Mouse (Mus musculus) embryonic facial prominence, embryonic 11.5 days (tissue): ENCODE data around the gene Pcsk5. TPM values are rescaled to one million over a fixed set of nuclear protein-coding genes. Genes with fewer than 3 reads are reported as not detected.

ENCODE experiments used
- ATAC-seq: fragments of 200-750 bp; cut with Nextera tagmentation; replicated peaks from 2 replicates; pipeline ENCODE4 v1.8.0; 2017; ENCODE audit warnings: low read depth; ENCODE audit not compliant: insufficient number of reproducible peaks, low FRiP score, low TSS enrichment
- DNase-seq: peaks from one replicate; pipeline ENCODE4 v3.0.0-alpha.2; 2015; ENCODE audit warnings: low spot score
- H3K27ac ChIP-seq: fragments of 300-500 bp; sonication (generic); replicated peaks from 2 replicates; pipeline ENCODE4 v1.5.1; 2014; ENCODE audit warnings: mild to moderate bottlenecking, low read depth, low read length, control low read depth
- H3K27me3 ChIP-seq: fragments of 300-500 bp; sonication (generic); 2 replicates; pipeline ENCODE4 v1.6.1; 2014; ENCODE audit warnings: mild to moderate bottlenecking, low read length, moderate library complexity, mixed read lengths; ENCODE audit not compliant: control insufficient read depth, insufficient read depth
- H3K36me3 ChIP-seq: fragments of 300-500 bp; sonication (generic); replicated peaks from 2 replicates; pipeline ENCODE4 v1.6.1; 2014; ENCODE audit warnings: low read depth, mild to moderate bottlenecking, low read length, moderate library complexity, mixed read lengths; ENCODE audit not compliant: control insufficient read depth, insufficient read depth
- H3K4me1 ChIP-seq: fragments of 300-500 bp; sonication (generic); 2 replicates; pipeline ENCODE4 v1.6.1; 2014; ENCODE audit warnings: low read length, mixed read lengths; ENCODE audit not compliant: control insufficient read depth, insufficient read depth
- H3K4me2 ChIP-seq: fragments of 300-500 bp; sonication (generic); 2 replicates; pipeline ENCODE4 v1.6.1; 2014; ENCODE audit warnings: low read depth, mild to moderate bottlenecking, control low read depth, low read length, moderate library complexity
- H3K4me3 ChIP-seq: fragments of 300-500 bp; sonication (generic); 2 replicates; pipeline ENCODE4 v1.5.1; 2014; ENCODE audit warnings: low read depth, low read length, control low read depth
- H3K9ac ChIP-seq: fragments of 300-500 bp; sonication (generic); replicated peaks from 2 replicates; pipeline ENCODE4 v1.6.1; 2014; ENCODE audit warnings: mild to moderate bottlenecking, control low read depth, low read length
- H3K9me3 ChIP-seq: fragments of 300-500 bp; sonication (generic); replicated peaks from 2 replicates; pipeline ENCODE4 v1.6.1; 2016; ENCODE audit warnings: mild to moderate bottlenecking, low read length, inconsistent platforms, mixed read lengths; ENCODE audit not compliant: control insufficient read depth
- WGBS: fragments of 180-500 bp; shearing (Covaris S2); extraction: QIAGEN DNeasy Blood & Tissue Kit; methylation state at CpG from one replicate; pipeline ENCODE4 v1.1.7; 2014; 5-methylcytosine and 5-hydroxymethylcytosine counted together
- polyA plus RNA-seq: library from polyadenylated mRNA; unstranded; fragments of >200 nt; fragmentation: Nextera tagmentation; extraction: Ambion mirVana; gene quantifications from 2 replicates; pipeline ENCODE4 v1.2.1, GENCODE M21; 2014

The Pcsk5 gene
- polyA plus RNA-seq, 1 experiment from 2014 or later = 17.0 TPM

DNA sequence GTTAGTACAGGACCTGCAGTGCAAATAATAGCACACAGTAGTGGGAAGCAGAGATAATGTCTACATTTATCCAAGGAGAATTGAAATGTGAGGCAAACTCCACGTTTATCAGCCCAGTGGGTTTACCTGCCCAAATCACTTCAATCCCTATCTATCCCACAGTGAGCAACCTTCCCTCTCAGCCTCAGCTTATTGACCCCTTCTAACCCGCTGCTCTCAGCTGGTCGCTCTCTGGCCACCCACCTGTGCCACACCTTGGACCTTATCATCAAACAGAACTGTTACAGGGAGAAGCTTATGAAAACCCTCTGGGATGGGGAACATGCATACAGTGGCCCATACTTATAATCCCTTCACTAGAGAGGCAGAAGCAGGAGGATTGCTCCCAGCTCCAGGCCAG is 10.7 kb downstream of the Pcsk5 start:
- Histone ChIP-seq H3K4me2 (no peak overlapping the region), H3K27ac (no peak overlapping the region), H3K4me1 (no peaks in the 10 kb centered on the region), H3K27me3 (no peaks in the 10 kb centered on the region), H3K9ac (no peak overlapping the region), H3K9me3 (no peaks in the 10 kb centered on the region), H3K36me3 (no peaks in the 10 kb centered on the region), H3K4me3 (no peak overlapping the region)
- WGBS = 71% methylated on average over 3 of the region's 3 CpGs
- ATAC-seq = no peak
- no peak for DNase-seq

DNA sequence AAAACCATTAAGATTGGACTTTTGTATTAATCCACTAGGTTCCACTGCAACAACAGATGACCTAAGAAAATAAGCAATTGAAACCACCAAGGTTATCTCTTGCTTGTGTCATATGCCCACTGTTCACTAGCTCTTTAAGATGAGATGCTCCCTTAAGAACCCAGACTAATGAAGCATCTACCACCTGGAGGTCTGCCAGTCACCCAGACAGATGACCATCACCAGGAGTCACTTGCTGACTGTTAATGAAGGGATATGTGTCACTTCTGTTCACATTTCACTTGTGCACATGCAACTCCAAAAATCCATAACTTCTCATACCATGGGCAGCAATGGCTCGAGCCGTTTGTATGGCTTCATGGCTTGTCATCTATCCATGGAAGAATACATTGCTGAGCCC is 17.4 kb downstream of the Pcsk5 start:
- H3K4me3 ChIP-seq = no peak overlapping the region
- WGBS = 91% methylated on average over 2 of the region's 2 CpGs
- no peak overlapping the region for H3K27ac ChIP-seq
- H3K4me1 ChIP-seq = no peaks in the 10 kb centered on the region
- no peaks in the 10 kb centered on the region for H3K9me3 ChIP-seq
- no peak overlapping the region for H3K4me2 ChIP-seq
- no peak overlapping the region for H3K9ac ChIP-seq
- DNase-seq = no peak
- no peaks in the 10 kb centered on the region for H3K36me3 ChIP-seq
- H3K27me3 ChIP-seq = no peaks in the 10 kb centered on the region
- no peak for ATAC-seq

- DNase-seq = no peak
- Histone ChIP-seq H3K4me2 (no peak overlapping the region), H3K27ac (no peak overlapping the region), H3K27me3 (no peaks in the 10 kb centered on the region), H3K9me3 (no peaks in the 10 kb centered on the region), H3K9ac (no peak overlapping the region), H3K4me3 (no peak overlapping the region), H3K36me3 (no peaks in the 10 kb centered on the region), H3K4me1 (no peaks in the 10 kb centered on the region)
- no peak for ATAC-seq
- WGBS = 83% methylated on average over 5 of the region's 5 CpGs
Observed at GRCm38 (mm10) chr19:17819081-17819480, 18.4 kb downstream of the Pcsk5 start.

DNA sequence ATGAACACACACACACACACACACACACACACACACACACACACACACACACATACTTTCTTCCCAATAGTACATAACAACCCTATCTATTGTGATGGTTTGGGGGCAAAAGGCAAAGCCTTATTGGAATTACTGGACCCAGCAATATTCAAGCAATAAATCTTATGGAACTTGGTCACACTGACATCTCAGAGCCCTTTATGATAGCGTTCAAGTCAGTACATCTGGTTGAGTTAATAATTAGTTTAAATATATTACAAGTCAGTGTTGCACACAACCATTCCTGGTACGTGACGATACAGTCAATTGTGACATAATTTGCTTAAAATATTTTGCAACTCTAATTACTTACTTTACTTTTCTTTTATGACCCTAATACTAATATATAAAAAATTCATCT is 22.4 kb downstream of the Pcsk5 start:
- Histone ChIP-seq H3K9ac (no peak overlapping the region), H3K36me3 (no peaks in the 10 kb centered on the region), H3K9me3 (no peaks in the 10 kb centered on the region), H3K27ac (no peak overlapping the region), H3K27me3 (no peaks in the 10 kb centered on the region), H3K4me2 (no peak overlapping the region), H3K4me1 (no peaks in the 10 kb centered on the region), H3K4me3 (no peak overlapping the region)
- ATAC-seq (no peak), DNase-seq (no peak)
- WGBS = 88% methylated on average over 3 of the region's 3 CpGs

- no peak overlapping the region for H3K4me3 ChIP-seq
- H3K4me2 ChIP-seq = no peak overlapping the region
- no peak overlapping the region for H3K27ac ChIP-seq
- no peaks in the 10 kb centered on the region for H3K9me3 ChIP-seq
- no peaks in the 10 kb centered on the region for H3K4me1 ChIP-seq
- H3K36me3 ChIP-seq = no peaks in the 10 kb centered on the region
- no peaks in the 10 kb centered on the region for H3K27me3 ChIP-seq
- no peak overlapping the region for H3K9ac ChIP-seq
- WGBS = 85% methylated on average over 5 of the region's 5 CpGs
- ATAC-seq = no peak
- DNase-seq = no peak
Observed at GRCm38 (mm10) chr19:17813449-17813990, 23.9 kb downstream of the Pcsk5 start.

DNA sequence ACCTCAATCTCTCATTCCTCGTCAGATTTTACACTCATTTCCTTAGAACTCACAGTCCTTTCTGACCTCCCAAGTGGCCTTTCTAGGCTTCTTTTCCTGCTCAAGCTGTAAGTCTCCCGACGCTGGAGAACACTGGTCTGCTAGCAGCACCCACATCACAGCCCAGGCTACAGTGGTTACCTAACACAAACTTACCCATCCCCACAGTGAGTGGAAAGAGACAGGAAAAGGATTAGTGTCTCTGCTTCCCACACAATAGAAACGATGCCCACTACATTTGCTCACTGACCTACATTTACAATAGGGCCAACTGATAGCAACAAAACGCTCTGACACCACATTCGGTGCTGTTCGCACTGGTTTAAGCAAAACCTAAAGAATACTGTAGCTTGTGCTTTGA is 24.8 kb downstream of the Pcsk5 start:
- Histone ChIP-seq H3K36me3 (no peaks in the 10 kb centered on the region), H3K4me2 (no peak overlapping the region), H3K4me1 (no peaks in the 10 kb centered on the region), H3K4me3 (no peak overlapping the region), H3K9ac (no peak overlapping the region), H3K9me3 (no peaks in the 10 kb centered on the region), H3K27me3 (no peaks in the 10 kb centered on the region), H3K27ac (no peak overlapping the region)
- DNase-seq (no peak), ATAC-seq (no peak)
- 74% methylated on average over 7 of the region's 7 CpGs for WGBS

GRCm38 (mm10) chr19:17806626-17807025 is 30.8 kb downstream of the Pcsk5 start:
- 78% methylated on average over 5 of the region's 5 CpGs for WGBS
- Histone ChIP-seq H3K4me1 (no peaks in the 10 kb centered on the region), H3K27ac (no peak overlapping the region), H3K4me3 (no peak overlapping the region), H3K9ac (no peak overlapping the region), H3K27me3 (no peaks in the 10 kb centered on the region), H3K9me3 (no peaks in the 10 kb centered on the region), H3K36me3 (no peaks in the 10 kb centered on the region), H3K4me2 (no peak overlapping the region)
- ATAC-seq = no peak
- no peak for DNase-seq

GRCm38 (mm10) chr19:17800798-17801197 is 36.6 kb downstream of the Pcsk5 start:
- H3K4me1 ChIP-seq = no peaks in the 10 kb centered on the region
- no peak overlapping the region for H3K4me2 ChIP-seq
- no peak overlapping the region for H3K27ac ChIP-seq
- no peaks in the 10 kb centered on the region for H3K36me3 ChIP-seq
- ATAC-seq (no peak), DNase-seq (no peak)
- 88% methylated on average over 1 of the region's 1 CpGs for WGBS
- no peak overlapping the region for H3K9ac ChIP-seq
- H3K4me3 ChIP-seq = no peak overlapping the region
- H3K27me3 ChIP-seq = no peaks in the 10 kb centered on the region
- H3K9me3 ChIP-seq = no peaks in the 10 kb centered on the region
